Mouse (Mus musculus): Measurements from ENCODE around the gene AU018091.
"Not testable (repeated sequence)": the region's sequence is repeated elsewhere in the genome, so short reads cannot be mapped to it uniquely, and the experiment has no call there.

The AU018091 gene

DNA sequence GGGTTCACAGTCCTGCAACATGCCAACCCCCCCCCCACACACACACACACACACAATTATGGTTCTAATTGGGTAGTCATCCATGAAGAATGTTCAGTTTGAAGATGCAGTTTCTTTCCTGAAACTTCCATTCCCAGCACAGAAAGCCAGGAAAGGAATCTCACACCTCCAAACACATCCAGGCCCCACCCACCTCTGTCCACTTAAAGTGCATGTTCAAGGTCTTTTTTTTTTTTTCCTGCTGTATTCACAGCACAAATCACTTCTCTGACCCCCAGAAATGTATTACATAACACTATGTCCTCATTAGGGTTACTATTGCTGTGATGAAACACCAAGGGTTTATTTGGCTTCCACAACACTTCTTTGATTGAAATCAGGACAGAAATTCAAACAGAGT is 4.0 kb downstream of the AU018091 start:
- no peak for DNase-seq

DNA sequence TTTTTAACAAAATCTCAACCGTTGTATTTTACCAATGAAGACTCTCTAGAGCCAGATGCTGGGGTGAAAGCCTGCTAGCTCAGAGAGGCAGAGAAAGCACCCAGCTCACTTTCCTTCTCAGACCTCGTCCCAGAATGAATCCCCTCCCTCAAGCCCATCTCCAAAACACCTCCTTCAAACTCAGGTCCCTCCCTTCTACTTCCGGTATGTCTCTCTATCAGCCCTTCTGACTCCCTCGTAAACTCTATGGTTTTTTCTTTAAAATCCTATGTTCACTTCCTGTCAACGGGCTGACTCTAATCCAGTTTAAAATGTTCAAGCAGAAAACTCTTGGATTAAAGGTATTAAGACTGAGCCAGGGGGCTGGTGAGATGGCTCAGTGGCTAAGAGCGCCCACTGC is 4.6 kb downstream of the AU018091 start:
- DNase-seq: no peak

DNA sequence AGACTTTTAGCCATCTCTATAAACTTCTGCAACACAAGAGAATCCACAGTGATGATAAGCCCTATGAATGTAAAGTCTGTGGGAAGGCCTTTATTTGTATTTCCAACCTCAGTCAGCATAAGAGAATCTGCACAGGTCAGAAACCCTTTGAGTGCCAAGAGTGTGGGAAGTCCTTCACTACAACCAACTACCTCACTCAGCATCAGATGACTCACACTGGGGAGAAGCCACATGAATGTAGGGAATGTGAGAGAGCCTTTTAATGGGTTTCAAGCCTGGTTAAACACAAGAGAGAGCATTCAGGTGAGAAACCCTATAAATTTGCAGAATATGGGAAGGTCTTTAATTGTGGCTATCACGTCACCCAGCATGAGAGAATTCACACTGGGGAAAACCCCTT is 18.6 kb downstream of the AU018091 start:
- DNase-seq: no peak

DNA sequence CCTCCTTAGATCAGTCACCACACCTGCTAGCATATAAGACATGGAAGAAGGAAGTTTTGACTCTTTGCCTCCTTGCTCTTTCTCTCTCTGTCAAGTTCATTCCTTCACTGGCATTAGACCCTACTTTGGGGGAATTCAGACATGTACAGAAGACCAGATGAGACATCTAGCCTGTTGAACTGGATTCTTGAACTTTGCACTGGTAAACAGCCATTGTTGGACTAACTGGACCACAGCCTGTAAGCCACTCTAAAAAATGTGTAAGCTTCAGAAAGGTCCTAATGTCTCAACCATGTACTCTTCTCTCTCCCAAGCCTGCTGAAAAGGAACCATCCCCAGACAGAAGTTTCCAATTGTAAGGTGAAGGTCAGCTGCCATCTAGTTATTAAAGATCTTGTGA is 22.9 kb downstream of the AU018091 start:
- DNase-seq: no peak

DNA sequence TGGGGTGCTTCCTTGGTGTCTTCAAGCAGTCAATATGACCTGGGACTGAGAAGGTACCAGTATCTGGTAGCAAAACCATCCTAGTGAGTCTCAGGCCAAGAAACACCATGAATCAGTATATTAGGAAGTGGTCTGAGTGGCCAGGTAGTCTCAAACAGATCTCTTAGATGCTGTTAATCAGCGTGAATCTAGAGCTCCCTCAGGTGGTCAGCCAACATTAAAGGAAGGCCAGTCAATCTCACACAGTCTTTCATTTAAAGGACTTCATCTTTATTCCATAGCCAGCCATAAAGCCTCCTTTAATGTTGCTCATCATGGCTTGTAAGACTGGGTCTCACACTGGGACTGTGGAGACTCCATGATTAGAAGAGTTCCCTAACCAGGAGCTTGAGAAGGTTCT is 25.7 kb downstream of the AU018091 start:
- DNase-seq: no peak

DNA sequence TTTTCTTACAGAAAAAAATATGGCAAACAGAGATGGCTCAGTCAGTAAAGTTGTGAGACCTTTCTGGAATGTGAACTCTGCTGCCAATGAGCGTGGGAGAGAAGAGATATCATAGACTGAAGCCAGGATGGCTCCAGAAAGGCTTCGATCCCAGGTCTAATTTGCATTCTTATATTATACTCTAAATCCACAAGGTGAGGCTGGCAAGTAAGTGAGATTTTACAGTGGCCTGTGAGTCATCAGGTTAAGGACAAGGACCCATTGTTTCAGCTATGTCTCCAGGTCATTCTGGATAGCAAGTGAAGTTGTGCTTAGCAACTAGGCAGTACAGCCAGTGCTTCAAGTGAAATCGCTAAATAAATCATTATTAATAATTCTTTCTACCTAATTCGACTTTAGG is 33.4 kb downstream of the AU018091 start:
- DNase-seq: no peak

DNA sequence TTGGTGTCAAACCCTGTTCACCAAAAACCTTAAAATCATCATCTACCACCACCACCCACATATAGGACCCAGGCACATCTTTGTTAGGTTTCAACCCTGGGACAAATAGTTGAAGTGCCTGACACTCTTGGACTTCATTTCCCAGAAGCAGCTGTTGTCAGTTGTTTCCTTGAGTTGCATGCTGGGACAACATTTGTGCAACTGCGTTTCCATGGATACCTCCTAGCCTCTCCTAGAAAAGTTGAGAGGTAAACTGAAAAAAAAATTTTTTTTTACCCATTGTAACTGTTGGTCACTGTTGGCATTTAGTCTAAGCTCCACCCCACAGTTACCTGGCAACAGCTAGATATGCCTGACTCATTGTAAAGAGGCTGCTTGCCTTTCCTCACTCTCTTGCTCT is 34.3 kb downstream of the AU018091 start:
- no peak for DNase-seq

DNA sequence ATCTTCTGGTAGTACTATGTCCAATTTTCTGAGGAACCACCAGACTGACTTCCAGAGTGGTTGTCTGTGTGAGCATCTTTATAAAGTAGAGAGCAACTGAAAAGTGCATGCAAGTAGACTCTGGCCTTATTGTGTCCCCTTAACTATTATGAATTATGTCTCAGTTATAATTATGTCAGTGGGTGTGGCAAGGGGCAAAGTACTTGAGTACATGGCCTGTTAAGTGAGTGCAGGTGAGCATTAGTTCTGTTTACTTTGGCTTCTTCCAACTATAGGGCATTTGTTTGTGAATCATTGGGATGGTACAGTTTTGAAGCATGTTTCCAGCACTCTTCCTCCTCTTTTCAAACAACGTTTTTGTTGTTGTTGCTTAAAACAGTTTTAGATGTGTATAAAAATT is 38.7 kb downstream of the AU018091 start:
- no peak for DNase-seq

DNA sequence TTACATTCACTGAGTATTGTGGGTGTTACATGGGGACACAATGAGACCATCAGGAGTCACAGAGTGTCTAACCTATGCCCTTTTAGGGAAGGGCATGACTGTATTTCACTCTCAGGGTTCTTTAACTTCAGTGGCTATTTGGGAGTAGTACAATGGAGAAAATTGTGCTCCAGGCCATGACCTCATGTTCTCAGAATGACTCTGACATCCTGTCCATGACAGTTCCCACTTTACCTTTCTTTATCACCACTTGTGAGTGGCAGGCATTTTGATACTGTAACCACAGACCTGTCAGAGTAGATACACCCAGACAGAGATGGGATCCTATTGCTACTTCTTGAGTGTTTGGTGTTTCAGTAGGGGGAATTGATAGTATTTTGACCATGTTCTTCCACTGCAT is 40.4 kb downstream of the AU018091 start:
- DNase-seq: not testable (repeated sequence)

DNA sequence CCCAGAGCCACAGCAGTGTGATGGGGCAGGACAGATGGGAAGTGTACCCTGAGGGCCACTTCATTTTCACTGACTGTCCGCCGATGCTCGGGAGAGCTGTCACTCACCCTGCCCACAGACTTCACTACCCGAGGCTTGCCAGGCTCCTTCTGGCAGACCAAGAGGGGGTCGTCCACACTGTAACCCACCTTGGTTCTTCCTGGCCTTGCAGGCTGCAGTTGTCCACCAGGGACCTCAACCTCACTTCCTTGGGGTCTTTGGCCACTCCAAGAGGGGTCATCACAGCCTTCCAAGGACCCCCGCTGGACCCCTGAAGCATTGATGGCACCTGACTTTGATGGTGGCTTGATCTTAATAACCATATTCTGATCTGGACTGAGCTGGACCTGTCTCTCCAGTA is 57.8 kb downstream of the AU018091 start:
- DNase-seq: not testable (repeated sequence)

DNA sequence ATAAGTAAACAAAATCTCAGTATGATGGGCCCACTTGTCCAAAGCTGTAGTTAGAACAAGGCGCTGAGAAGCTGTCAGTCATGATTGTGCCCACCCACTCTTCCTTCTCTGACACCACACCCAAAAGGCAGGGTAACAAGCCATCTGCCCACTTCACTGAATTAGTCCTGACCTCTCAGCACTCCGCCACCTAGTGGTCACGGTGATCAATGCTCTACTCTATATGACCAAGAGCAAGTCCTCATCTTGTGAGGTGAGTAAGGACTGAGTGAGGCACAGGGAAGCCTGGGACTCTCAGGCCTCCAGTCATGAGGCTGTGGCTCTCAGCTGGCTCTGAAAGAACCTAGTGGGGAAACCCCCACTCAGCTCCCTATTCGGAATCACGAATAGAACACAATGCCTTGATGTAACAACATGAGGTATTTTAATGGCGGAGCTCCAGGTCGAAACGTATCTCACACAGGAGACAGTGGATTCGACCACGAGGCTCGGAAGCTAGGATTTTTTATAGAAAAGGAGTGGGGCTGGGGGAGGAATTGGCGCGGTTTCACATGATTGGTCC is 62.4 kb downstream of the AU018091 start:
- not testable (repeated sequence) for DNase-seq

All from cerebellum, adult 9-11 months (tissue).